Mouse (Mus musculus) frontal cortex, postnatal 25 days (tissue): ENCODE results near the gene Atf6.

Experiments
- DNase-seq, 2 experiments: peaks; one replicate each; pipeline ENCODE4 v3.0.0; 2022; ENCODE audit warnings: low spot score in 2 of 2

The Atf6 gene

DNA sequence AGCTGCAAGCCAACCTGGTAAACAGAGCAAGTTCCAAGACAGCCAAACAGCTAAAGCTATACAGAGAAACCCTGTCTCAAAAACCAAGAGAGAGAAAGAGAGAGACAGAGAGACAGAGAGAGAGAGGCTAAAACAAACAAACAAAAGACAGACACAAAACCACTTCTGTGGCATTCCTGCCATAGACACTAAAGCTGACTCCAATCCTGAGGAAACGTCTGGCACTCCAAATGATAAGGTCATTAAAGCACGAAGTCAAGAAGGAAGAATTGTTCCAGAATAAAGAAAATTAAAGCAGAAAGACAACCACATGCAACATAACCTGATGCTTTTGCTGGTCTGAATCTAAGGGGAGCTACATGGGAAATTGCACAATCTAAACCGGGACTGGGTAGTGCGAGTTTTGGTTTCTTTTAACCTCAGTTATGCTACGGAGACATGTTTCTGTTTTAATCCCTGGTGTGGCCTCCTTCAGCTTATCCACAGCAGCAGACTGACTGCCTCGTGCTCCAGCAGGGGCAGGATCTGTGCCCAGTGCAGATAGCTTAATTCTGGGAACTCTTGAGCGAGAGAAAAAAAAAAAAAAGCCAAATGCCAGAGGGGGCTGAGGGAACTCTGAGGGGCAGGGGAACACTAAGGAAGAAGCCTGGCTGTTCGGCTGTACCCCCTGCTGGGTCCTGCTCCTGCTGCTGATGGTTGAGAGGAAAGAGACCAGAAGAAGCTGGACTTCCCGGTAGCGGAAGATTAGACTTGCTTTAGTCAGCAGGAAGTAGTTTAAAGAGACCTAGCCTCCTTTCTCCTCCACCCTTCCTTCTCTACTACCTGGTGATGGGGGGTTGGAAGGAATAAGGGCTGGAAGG is 21.9 kb downstream of the Atf6 start:
- DNase-seq: no peak

DNA sequence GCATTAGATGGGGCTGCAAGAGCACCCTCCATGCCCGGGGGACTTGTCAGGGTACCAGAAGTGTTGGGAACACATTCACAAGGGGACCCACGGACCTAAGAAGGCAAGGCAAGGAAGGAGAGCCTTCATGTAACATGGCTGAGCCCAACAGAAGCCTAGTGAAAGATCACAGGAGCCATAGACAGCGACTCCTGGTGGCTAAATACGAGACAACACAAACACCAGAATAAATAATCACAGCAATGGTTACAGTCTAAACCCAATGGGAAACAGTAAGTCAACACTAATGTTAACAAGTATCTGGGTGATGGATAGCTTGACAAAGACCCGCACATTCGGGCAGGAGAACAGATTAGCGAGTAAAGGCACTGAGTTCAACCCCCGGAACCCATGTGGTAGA is 23.2 kb downstream of the Atf6 start:
- no peak for DNase-seq

DNA sequence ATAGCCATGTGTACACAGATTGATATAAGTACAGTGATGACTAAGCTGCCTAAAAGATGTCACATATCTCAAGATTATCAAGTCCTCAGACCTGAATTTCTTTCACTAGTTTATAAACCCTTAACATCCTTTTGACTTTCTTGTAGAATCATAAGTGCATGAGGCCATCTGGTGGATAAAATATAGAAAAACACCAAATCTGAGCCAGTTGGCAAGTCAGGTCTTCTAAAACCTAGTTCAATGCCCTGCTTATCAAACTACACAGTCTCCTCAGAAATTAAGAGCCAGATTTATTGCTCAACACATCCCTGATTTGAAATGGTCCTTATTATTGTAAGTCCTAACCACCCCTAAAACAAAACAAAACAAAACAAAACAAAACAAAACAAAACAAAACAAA is 27.9 kb downstream of the Atf6 start:
- no peak for DNase-seq

DNA sequence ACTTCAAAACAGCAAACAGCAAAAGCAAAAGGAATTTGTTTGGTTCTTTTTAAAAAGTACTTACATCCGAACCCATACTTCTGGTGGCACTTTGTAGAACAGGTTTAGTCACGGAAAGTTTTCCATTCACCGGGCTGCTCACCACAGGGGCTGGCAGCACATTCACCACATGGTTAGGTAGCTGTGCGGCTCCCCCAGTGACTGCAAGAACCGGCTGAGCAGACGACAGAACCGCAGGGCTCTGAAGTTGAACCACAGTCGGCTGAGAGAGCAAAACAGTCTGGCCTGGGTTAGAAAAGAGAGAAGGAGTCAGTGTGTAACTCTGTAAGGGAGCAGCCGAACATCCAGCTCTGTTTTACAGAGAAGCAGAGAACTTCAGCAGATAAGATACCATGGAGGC is 32.8 kb downstream of the Atf6 start:
- no peak for DNase-seq

DNA sequence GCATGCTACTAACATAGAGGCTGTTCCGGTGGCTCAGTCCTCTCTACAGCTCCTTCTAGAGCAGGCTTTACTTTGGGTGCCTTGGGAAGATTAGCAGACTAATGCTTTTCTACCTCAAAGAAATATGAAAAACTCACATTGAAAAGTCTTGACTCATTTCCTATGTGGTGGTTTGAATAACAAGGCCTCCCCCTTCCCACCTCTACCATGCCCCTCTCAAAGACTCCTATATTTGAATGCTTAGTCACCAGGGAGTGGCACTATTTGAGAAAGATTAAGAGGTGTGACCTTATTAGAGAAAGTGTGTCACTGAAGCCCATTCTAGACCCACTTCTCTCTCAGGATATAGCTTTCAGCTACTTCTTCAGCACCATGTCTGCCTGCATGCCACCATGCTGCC is 37.8 kb downstream of the Atf6 start:
- DNase-seq: no peak

DNA sequence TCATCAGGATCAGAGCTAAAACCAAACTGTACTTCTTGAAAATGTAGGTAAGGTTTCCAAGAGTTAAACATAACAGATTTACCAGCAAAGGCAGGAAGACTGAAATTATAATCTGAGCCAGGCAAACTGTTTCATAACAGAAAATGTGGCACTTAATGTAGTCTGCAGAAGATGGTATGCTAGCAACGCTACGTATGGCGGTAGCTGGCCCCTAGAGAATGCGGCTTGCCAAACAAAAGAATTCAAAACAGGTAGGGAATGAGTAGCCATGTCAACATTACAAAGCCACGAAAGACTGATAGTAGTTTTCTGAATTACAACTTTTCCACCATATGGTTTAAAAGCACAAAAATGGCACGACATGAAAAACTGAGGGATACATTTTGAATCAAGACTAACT is 38.2 kb downstream of the Atf6 start:
- no peak for DNase-seq

DNA sequence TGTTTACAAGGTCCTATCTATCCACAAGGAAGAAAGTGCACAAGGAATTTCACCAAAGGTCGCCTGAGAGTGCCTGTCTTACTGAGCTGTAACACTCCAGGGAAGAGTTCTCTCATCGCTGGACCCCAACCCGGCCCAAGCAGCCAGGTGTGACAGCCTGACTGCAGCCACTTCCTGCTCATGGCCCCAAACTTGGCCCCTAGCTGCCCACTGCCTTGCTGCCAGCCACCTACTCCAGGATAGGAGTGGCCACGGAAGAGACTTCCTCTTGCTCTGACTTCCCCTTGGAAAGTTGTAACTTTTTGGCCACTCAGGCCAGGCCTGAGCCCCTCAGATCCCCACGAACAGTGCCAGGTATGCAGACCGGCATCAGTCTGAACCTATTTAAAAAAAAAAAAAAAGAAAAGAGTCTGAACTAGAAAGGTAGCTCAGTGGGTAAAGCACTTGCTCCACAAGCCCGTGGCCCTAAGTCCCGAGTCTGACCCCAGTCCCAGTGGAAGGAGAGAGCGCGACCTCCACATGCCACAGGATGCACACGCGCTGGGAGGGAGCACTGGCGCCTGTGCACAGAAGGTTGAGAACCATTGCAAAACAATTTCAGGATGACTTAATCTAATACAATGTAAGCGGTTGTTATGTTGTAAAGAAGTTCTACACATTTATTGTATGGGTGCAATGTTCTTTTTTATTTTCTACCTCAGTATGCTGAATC is 47.3 kb downstream of the Atf6 start:
- DNase-seq: no peak

DNA sequence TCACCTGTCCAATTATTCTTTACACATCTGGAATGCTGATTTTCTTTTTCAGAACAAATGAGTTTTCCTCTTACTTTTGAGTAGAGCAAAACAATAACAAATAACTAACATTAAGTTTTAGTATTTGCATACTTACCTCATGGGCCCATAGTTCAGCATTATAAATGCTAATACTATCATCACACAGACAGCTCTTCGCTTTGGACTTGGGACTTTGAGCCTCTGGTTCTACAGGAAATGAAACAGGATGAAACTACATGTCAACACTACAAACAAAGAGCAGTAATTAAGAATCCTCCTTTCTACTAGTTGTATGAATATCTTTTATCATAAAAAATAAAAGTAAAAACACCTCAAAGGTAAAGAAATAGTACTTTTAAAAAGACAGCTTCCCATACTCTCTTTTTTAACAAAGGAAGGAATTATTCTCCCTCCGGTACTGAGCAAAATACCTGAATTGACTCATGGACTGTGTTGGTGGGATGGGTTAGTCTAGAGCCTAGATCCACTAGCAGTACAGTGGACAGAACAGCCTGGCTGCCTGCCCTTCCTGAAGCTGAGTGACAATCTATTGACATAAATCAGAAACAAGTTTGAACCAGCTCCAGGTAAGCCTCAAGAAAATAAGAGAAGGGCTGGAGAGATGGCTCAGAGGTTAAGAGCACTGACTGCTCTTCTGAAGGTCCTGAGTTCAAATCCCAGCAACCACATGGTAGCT is 52.1 kb downstream of the Atf6 start:
- no peak for DNase-seq

DNA sequence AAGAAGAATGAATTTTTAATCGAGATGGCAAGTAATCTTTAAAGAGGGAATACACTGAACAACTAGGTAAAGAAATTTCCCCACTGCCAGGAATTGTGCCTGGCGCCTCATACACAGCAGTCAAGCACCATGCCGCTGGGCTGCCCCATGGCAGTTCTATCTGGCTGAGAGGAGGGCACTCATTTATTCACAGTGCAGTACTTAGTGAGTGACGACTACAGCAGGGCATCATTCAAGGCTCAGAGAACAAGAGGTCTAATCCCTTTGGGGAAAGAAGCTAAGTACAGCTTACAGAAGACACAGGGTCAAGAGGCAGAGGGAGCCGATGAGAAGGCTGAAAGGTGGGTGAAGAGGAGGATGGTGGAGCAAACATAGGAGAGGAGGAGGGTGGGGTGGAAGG is 54.7 kb downstream of the Atf6 start:
- no peak for DNase-seq

DNA sequence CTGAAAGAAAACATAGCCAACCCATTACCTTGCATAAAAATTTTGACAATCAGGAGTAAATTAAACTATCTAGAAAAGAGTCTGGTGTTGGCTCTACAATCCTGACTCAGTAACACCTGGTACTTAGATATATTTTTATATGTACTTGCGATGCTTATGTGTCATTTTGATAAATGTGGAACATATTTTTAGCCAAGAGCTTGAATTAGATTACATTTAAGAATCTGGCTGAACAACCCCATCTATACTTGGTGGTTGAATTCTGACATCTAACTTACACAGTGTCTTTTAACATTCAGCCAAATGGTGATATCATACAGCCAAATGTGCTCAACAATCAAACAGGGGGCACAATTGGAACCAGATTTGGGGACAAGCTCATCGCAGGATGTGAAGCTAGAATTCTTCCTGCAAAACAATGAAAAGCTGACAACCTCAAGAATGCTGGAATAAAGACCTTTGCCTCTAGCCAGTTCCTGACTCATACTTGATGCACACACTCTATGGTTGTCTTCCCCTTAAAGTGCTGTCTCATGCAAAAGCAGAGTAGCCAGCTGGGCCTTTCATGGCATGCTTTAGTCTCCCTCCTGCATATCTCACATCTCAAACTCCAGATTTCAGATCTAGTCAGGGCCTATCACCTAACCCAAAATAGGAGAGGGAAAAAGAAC is 59.8 kb downstream of the Atf6 start:
- DNase-seq: no peak

DNA sequence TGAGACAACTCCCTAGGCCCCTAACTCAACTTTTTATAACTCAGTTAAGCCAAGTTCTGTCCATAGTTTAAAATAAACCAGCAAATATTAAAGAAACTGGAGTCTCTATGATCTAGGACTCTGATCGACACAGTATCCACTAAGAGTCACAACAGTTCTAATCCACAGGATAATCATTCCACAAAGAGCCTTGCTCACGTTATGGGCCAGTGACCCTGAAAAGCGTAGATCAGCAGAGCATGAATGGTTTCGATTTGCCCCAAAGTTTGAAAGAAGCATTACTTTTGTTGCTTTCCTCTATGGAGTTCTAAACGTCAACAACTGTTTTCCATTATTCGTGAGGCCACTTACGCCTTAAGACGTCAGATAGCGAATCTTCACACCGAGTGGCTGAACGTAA is 62.9 kb downstream of the Atf6 start:
- DNase-seq: no peak

DNA sequence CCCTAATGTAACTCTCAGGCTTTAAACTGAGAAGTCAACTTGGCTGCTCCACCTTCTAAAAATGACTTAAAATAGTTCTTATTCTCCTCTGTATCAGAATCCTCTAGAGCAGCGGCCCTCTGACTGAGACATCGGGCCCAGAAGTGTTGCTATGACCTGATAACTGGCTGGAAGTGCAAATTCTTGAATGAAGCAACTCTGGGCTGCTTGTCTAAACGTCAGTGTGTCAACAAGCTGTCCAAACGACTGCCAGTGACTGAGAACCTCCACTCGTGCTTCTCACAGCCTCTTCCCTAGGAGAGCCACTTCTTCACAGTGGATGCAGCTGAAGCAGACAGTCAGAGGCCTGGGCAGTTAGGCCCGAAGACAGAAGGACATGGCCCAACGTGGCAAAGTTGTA is 64.9 kb downstream of the Atf6 start:
- no peak for DNase-seq

DNA sequence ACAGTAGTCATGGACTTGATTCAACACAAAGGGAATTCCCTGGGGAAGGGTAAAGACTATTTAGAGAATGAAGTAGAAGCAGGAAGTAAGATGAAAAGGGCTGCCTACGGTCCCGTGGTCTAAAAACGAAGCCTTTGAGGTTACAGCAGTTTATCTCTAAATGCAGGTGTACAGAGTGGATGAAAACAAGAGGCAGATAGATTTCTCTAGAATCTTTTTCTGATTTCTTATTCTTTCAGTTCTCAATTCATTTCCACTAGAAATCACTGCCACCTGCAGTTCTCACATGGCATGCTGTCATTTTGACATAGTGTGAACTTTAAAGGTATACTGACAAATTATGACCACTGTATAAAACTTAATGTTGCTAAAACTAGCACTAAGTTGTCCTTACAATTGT is 66.9 kb downstream of the Atf6 start:
- DNase-seq: no peak

DNA sequence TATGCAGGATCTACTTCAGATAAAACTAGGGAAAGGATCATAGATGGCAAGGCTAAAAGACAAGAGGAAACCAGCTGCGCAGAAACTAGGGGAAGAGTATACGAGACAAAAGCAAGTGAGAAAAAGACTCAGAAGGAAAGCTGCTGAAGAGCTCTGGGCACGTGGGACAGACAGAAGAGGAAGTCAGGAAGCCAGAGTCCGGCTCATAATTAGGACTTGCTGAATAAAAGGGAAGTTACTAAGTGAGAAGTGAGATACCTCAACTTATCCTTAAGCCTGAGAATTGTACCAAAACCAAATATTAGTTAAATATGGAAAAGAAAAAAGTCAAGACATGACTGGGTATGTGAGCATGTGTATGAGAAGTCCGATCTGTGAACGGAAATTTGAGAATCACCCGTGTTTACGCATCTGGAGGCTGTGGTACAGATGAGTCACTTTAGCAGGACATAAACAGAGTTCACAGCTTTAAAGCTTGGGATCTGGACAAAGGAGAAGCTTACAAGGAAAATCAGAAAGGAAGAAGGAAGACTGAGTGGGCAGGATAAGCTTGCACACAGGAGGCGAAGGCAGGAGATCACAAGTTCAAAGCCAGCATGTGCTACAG is 71.7 kb downstream of the Atf6 start:
- DNase-seq: no peak

DNA sequence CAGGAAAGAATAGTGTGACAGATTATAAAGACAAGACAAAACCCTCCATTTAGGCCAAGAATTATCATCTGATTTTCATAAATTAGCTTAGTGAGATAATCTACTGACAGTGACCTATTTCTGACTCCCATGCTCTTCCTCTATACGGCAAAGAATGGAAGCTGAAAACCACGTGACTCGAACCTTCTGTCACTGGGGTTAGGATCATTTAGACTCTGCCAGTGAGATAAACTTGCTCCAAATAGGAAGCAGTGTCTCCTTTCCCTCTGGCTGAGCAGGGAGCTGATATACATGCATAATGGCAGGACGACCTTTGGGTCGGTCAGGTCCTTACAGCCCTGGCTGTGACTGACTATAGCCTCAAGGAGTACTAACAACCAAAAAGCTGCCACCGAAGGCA is 76.0 kb downstream of the Atf6 start:
- no peak for DNase-seq

DNA sequence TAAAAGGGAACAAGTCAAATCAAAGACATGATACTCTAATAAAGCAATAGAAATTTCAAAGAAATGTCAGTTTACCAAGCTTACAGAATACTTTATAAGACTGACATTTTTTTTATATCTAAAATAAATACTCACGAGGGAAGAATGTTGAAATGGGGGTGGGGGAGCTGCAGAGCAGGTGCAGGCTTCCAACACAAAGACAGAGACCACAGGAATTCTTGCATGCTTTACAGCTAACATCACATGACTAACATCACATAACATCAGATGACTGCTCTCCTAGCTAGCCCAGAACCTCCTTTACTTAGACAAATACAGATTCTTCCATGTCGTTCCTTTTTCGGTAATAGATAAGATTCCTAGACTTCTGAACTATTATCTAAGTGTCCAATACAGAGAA is 76.6 kb downstream of the Atf6 start:
- DNase-seq: no peak

DNA sequence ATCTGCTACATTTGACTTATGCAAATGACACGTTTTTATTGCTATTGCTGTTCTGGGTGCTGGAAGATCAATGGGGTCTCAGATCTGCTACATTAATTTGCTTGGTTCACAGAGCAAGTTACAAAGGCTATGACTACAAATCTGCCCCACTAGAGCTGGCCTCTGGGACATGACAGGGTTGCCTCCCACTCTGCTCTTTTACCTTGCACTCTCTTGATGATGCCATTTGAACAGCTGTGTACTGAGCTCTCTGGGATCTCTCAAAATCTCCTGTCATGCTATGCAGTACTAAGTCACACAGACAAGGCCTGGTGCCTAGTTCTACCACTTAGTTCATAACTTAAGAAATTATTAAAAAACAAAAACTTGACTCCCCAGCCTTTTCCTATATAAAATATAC is 79.9 kb downstream of the Atf6 start:
- no peak for DNase-seq

DNA sequence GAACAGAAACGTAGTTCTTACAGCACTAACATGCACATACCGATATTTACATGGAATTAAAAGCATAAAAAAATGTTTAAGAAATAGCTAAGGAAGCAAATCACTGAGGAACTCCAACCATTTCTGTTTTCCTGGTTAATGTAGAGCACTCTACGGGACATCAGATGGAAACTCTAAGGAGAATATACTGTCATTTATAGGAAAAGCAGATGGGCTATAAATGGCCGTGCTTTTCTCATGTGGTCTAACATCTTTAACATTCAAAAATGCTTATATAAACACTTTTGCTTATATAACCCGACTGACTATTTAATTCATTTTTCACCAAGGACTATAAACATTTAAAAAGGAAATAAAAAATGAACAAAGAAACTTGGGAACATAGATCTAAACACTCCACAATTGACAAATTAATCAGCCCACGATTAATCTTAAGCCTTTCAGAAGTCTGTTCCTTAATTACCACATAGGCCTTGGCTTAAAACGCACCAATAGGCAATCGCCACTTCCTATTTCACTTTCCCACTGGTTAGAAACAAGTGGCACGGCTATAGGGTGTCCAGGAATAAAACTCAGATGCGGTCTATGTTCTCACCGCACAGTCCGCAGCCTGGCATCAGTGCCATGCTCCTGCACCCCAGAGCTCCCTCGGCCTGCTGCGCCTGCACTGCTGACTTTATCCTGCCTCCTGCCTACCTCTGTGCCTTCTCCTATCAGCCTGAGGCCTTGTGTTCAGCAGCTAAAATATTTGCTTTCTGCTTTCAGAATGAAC is 80.8 kb downstream of the Atf6 start:
- DNase-seq: no peak

DNA sequence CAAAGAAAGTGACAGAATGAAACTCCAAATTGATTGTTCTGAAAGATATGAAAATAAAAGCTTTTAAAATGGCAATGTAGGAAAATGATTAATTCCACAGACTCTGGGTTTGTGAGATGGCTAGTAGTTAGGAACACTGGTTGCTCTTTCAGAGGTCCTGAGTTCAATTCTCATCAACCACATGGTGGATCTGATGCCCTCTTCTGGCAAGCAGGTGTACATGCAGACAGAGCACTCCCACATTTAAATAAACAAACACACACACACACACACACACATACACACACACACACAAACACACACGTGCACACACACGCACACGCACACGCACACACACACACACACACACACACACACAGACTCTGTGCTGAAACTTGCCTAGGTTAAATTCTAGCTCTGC is 89.9 kb downstream of the Atf6 start:
- DNase-seq: no peak

DNA sequence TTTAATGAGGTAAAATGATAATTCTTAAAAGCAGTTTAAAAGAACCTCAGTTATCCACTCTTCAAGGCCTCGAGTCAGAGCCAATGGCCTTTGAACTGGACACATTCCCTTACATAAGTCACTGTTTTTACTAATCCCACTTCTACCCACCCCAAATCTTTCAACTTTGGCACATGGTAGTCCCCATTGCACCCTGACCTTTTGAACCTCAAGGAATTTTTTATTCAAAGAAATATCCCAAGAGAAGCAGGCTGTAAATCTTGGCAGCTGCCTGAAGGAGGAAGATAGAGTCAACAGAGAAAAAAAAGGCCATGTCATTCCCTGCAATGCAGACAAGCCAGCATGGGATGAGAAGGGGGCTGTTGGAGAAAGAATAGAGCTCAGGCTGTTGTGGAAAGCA is 93.1 kb downstream of the Atf6 start:
- no peak for DNase-seq

DNA sequence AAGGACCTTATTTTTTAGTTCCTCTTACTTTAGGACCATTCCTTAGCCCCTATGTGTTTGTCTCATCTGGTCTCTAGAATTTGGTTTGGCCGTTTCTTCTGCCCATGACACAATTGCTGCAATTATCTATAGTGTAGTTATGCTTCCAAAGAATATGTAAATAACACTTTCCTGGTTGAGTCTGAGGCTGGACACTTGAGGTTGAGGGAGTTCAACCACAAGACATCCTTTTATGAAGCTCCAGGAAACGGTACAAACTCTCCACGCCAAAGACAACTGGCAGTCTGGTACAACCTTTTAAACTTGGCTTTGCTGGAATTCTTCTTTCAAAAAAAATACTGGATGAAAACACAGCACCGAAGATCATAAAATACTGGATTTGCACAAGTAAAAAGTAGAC is 94.1 kb downstream of the Atf6 start:
- no peak for DNase-seq
